ENCODE assay signal across 8 mouse cellular contexts in the genomic region with DNA sequence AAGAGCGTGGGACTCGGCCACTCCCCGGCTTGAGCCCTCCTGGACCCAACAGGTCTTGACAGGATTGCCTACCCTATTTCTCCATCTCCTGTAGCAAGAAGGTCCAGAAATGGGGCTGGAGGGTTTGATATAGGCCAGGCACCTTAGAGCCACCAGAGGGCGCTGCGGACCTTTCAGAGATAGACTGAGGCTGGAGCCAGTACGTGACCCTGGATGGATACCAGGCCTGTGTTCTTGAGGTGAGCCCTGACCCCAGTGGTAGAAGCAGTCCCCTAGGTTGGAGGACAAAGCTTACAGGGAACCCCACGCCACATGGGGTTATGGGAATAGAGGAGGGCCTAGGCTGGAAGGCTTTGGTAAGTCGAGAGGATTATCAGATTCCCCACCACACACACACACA. TPM values are rescaled to one million over a fixed set of nuclear protein-coding genes. Genes with fewer than 3 reads are reported as not detected.
DNase-seq lines count a peak whose midpoint lies in the region; ATAC-seq and TF ChIP-seq lines count a peak whose summit lies in the region.

No protein-coding gene starts in this region.

- TF ChIP-seq EP300 in stomach, postnatal 0 days (optimal IDR thresholded peaks at IDR 0.05) = no peak

- no peak overlapping the region for H3K4me3 ChIP-seq in heart, embryonic 11.5 days (ENCODE audit: low read depth, low read length)
- no peak overlapping the region for H3K4me3 ChIP-seq in cortical plate, adult 2 months (ENCODE audit: insufficient read depth, low read length)
- no peak overlapping the region for H3K4me3 ChIP-seq in kidney, embryonic 14.5 days (ENCODE audit: low read length)
- H3K4me3 ChIP-seq in liver, embryonic 12.5 days = no peak overlapping the region
- no peak overlapping the region for H3K4me3 ChIP-seq in neural tube, embryonic 11.5 days (ENCODE audit: low read depth, low read length)
- H3K4me3 ChIP-seq in stomach, postnatal 0 days (ENCODE audit: low read depth, low read length) = no peak overlapping the region

- WGBS in heart, embryonic 11.5 days (ENCODE audit: insufficient replicate concordance) = 6% methylated on average over 8 of the region's 8 CpGs
- whole genome bisulfite sequencing in kidney, embryonic 14.5 days = 18% methylated on average over 8 of the region's 8 CpGs
- 12% methylated on average over 8 of the region's 8 CpGs for WGBS in liver, embryonic 12.5 days (ENCODE audit: insufficient replicate concordance)
- 19% methylated on average over 8 of the region's 8 CpGs for WGBS in neural tube, embryonic 11.5 days
- 11% methylated on average over 8 of the region's 8 CpGs for WGBS in stomach, postnatal 0 days

- H3K4me1 ChIP-seq in heart, embryonic 11.5 days (ENCODE audit: control insufficient read depth, insufficient read depth, low read length) = peaks cover 17% of the 10 kb centered on the region
- peaks cover 26% of the 10 kb centered on the region for H3K4me1 ChIP-seq in cortical plate, adult 2 months (ENCODE audit: control insufficient read depth, insufficient read depth, low read length)
- peaks cover 14% of the 10 kb centered on the region for H3K4me1 ChIP-seq in kidney, embryonic 14.5 days (ENCODE audit: control insufficient read depth, insufficient read depth, low read length)
- peaks cover 18% of the 10 kb centered on the region for H3K4me1 ChIP-seq in liver, embryonic 12.5 days
- H3K4me1 ChIP-seq in neural tube, embryonic 11.5 days (ENCODE audit: control insufficient read depth, insufficient read depth, low read length) = peaks cover 11% of the 10 kb centered on the region
- peaks cover 6% of the 10 kb centered on the region for H3K4me1 ChIP-seq in stomach, postnatal 0 days (replicated peaks; ENCODE audit: control insufficient read depth, insufficient read depth)

- TF ChIP-seq CTCF in cortical plate, adult 2 months (IDR thresholded peaks at IDR 0.05; ENCODE audit: extremely low read depth, insufficient read depth, low read length) = peak; percentile 79
- TF ChIP-seq CTCF in stomach, postnatal 0 days (IDR thresholded peaks at IDR 0.05; ENCODE audit: low read depth) = peak; percentile 98

- H3K9me3 ChIP-seq in heart, embryonic 11.5 days (replicated peaks; ENCODE audit: control insufficient read depth, low read length) = no peaks in the 10 kb centered on the region
- H3K9me3 ChIP-seq in kidney, embryonic 14.5 days (ENCODE audit: control insufficient read depth, low read length) = no peaks in the 10 kb centered on the region
- H3K9me3 ChIP-seq in liver, embryonic 12.5 days (replicated peaks) = no peaks in the 10 kb centered on the region
- no peaks in the 10 kb centered on the region for H3K9me3 ChIP-seq in neural tube, embryonic 11.5 days (ENCODE audit: control insufficient read depth, low read length)
- no peaks in the 10 kb centered on the region for H3K9me3 ChIP-seq in stomach, postnatal 0 days (ENCODE audit: control insufficient read depth, low read length)

- TF ChIP-seq POLR2A in cortical plate, adult 2 months (IDR thresholded peaks at IDR 0.05; ENCODE audit: extremely low read depth, insufficient read depth, low read length) = no peak

- no peak overlapping the region for H3K4me2 ChIP-seq in heart, embryonic 11.5 days
- no peak overlapping the region for H3K4me2 ChIP-seq in kidney, embryonic 14.5 days (replicated peaks; ENCODE audit: low read depth, low read length)
- no peak overlapping the region for H3K4me2 ChIP-seq in liver, embryonic 12.5 days
- H3K4me2 ChIP-seq in neural tube, embryonic 11.5 days (ENCODE audit: low read depth) = no peak overlapping the region
- H3K4me2 ChIP-seq in stomach, postnatal 0 days (replicated peaks; ENCODE audit: low read depth) = no peak overlapping the region

- no peaks in the 10 kb centered on the region for H3K27me3 ChIP-seq in heart, embryonic 11.5 days (ENCODE audit: control insufficient read depth, insufficient read depth, low read length)
- no peaks in the 10 kb centered on the region for H3K27me3 ChIP-seq in kidney, embryonic 14.5 days (ENCODE audit: control insufficient read depth, insufficient read depth, low read length)
- H3K27me3 ChIP-seq in liver, embryonic 12.5 days (replicated peaks) = peaks cover 13% of the 10 kb centered on the region; the same call in 1 of the 2 replicates
- no peaks in the 10 kb centered on the region for H3K27me3 ChIP-seq in neural tube, embryonic 11.5 days (ENCODE audit: control insufficient read depth, insufficient read depth, low read length)
- H3K27me3 ChIP-seq in stomach, postnatal 0 days (ENCODE audit: control insufficient read depth, insufficient read depth, low read length) = no peaks in the 10 kb centered on the region

- H3K27ac ChIP-seq in heart, embryonic 11.5 days (ENCODE audit: low read depth, low read length) = no peak overlapping the region
- no peak overlapping the region for H3K27ac ChIP-seq in cortical plate, adult 2 months (ENCODE audit: insufficient read depth, low read length)
- H3K27ac ChIP-seq in kidney, embryonic 14.5 days (ENCODE audit: low read depth, low read length) = no peak overlapping the region
- no peak overlapping the region for H3K27ac ChIP-seq in liver, embryonic 12.5 days
- H3K27ac ChIP-seq in neural tube, embryonic 11.5 days (ENCODE audit: low read depth, low read length) = no peak overlapping the region
- H3K27ac ChIP-seq in stomach, postnatal 0 days (replicated peaks) = no peak overlapping the region

- H3K36me3 ChIP-seq in heart, embryonic 11.5 days (ENCODE audit: control insufficient read depth, insufficient read depth, low read length) = no peaks in the 10 kb centered on the region
- no peaks in the 10 kb centered on the region for H3K36me3 ChIP-seq in kidney, embryonic 14.5 days (ENCODE audit: control insufficient read depth, insufficient read depth, low read length)
- no peaks in the 10 kb centered on the region for H3K36me3 ChIP-seq in liver, embryonic 12.5 days
- H3K36me3 ChIP-seq in neural tube, embryonic 11.5 days (ENCODE audit: control insufficient read depth, insufficient read depth, low read length) = no peaks in the 10 kb centered on the region
- H3K36me3 ChIP-seq in stomach, postnatal 0 days (ENCODE audit: control insufficient read depth, insufficient read depth, low read length) = no peaks in the 10 kb centered on the region

- ATAC-seq in heart, embryonic 11.5 days (replicated peaks; ENCODE audit: insufficient number of reproducible peaks, low FRiP score, low TSS enrichment) = no peak
- ATAC-seq in granulocyte monocyte progenitor cell, adult 5-6 weeks (replicated peaks; ENCODE audit: poor library complexity, severe bottlenecking) = peak; percentile 64
- ATAC-seq in kidney, embryonic 14.5 days (ENCODE audit: low FRiP score, low TSS enrichment) = peak; percentile 61
- ATAC-seq in liver, embryonic 12.5 days = peak; percentile 28
- ATAC-seq in neural tube, embryonic 11.5 days (ENCODE audit: insufficient read depth, low FRiP score, low TSS enrichment) = peak; percentile 59; the same call in 1 of the 2 replicates
- ATAC-seq in stomach, postnatal 0 days (ENCODE audit: low FRiP score, low TSS enrichment) = peak; percentile 67

- DNase-seq in heart, adult 11 months = peak; percentile 98
- DNase-seq in neural tube, embryonic 11.5 days (ENCODE audit: low spot score) = peak; percentile 87
- DNase-seq in stomach, postnatal 0 days (ENCODE audit: low spot score) = peak; percentile 85

- no peak overlapping the region for H3K9ac ChIP-seq in heart, embryonic 11.5 days (ENCODE audit: low read depth, low read length)
- no peak overlapping the region for H3K9ac ChIP-seq in kidney, embryonic 14.5 days (ENCODE audit: low read depth, low read length)
- no peak overlapping the region for H3K9ac ChIP-seq in liver, embryonic 12.5 days
- H3K9ac ChIP-seq in neural tube, embryonic 11.5 days (ENCODE audit: low read length) = no peak overlapping the region
- H3K9ac ChIP-seq in stomach, postnatal 0 days (ENCODE audit: low read length) = no peak overlapping the region

RNA-seq across cellular contexts. Expression of a gene that starts 40.5 kb away (rescaled TPM):
- polyA plus RNA-seq in heart, embryonic 11.5 days (2014; fragmentation: Nextera tagmentation; extraction: Ambion mirVana) = 19.3 and 25.4 TPM in 2 replicates
- polyA plus RNA-seq in cortical plate, adult 2 months (2012; rRNA removed) = 64.7 and 65.3 TPM in 2 replicates
- 47.8 and 48.4 TPM in 2 replicates for total RNA-seq in granulocyte monocyte progenitor cell, adult 5-6 weeks (2014; fragmentation: Nextera tagmentation)
- total RNA-seq in granulocyte monocyte progenitor cell, adult 5-6 weeks (2017) = 44.1 and 45.2 TPM in 2 replicates
- polyA plus RNA-seq in kidney, embryonic 14.5 days (2014; fragmentation: Nextera tagmentation; extraction: Ambion mirVana) = 23.1 and 34.4 TPM in 2 replicates
- 25.2 and 25.7 TPM in 2 replicates for polyA plus RNA-seq in liver, embryonic 12.5 days (2016; fragmentation: Nextera tagmentation; extraction: Ambion mirVana)
- 32.3 and 32.6 TPM in 2 replicates for polyA plus RNA-seq in neural tube, embryonic 11.5 days (2014; fragmentation: Nextera tagmentation; extraction: Ambion mirVana)
- polyA plus RNA-seq in stomach, postnatal 0 days (2015; fragmentation: Nextera tagmentation; extraction: Ambion mirVana) = 47.0 and 47.7 TPM in 2 replicates

RNA-seq across cellular contexts. Expression of a gene that starts 46.1 kb away (rescaled TPM):
- 2.0 and 2.6 TPM in 2 replicates for polyA plus RNA-seq in heart, embryonic 11.5 days (2014; fragmentation: Nextera tagmentation; extraction: Ambion mirVana)
- polyA plus RNA-seq in cortical plate, adult 2 months (2012; rRNA removed) = 0.86 and 1.4 TPM in 2 replicates
- not detected in 2 replicates for total RNA-seq in granulocyte monocyte progenitor cell, adult 5-6 weeks (2014; fragmentation: Nextera tagmentation)
- not detected in 2 replicates for total RNA-seq in granulocyte monocyte progenitor cell, adult 5-6 weeks (2017)
- polyA plus RNA-seq in kidney, embryonic 14.5 days (2014; fragmentation: Nextera tagmentation; extraction: Ambion mirVana) = 1.5 and 2.0 TPM in 2 replicates
- 0.31 and 0.37 TPM in 2 replicates for polyA plus RNA-seq in liver, embryonic 12.5 days (2016; fragmentation: Nextera tagmentation; extraction: Ambion mirVana)
- polyA plus RNA-seq in neural tube, embryonic 11.5 days (2014; fragmentation: Nextera tagmentation; extraction: Ambion mirVana) = 0.88 and 1.4 TPM in 2 replicates
- polyA plus RNA-seq in stomach, postnatal 0 days (2015; fragmentation: Nextera tagmentation; extraction: Ambion mirVana) = 1.9 and 2.0 TPM in 2 replicates
